Mouse (Mus musculus) layer of hippocampus, postnatal 10 days (tissue): ENCODE data around the gene Plvap. TPM values are rescaled to one million over a fixed set of nuclear protein-coding genes. Genes with fewer than 3 reads are reported as not detected.

ENCODE experiments used
- DNase-seq, 2 experiments: peaks; one replicate each; pipeline ENCODE4 v3.0.0; 2021; ENCODE audit warnings: low spot score in 2 of 2
- total RNA-seq, 2 experiments: library from RNA; stranded (reverse); gene quantifications; 2 replicates each; pipeline ENCODE4 v1.2.3; 2021

Gene Plvap
- total RNA-seq, 2 experiments from 2014 or later, result 8.1 to 9.2 TPM

- DNase-seq, result peak; percentile 80 to 87
Observed at GRCm38 (mm10) chr8:71488454-71488853, 23.1 kb downstream of the Plvap start.

- DNase-seq, result peak; percentile 72 to 81
Observed at GRCm38 (mm10) chr8:71487691-71488445, 23.7 kb downstream of the Plvap start, which contains the start of gene Gtpbp3. TSS of gene Gtpbp3 (plus strand) at chr8:71488103.

- no peak for DNase-seq
Observed at GRCm38 (mm10) chr8:71486136-71486529, 25.4 kb downstream of the Plvap start.

- peak; percentile 80 to 84 for DNase-seq
Observed at GRCm38 (mm10) chr8:71485142-71486135, 26.1 kb downstream of the Plvap start, which contains the start of gene Ano8. TSS of gene Ano8 (minus strand) at chr8:71485963.

GRCm38 (mm10) chr8:71484736-71485135, 26.8 kb downstream of the Plvap start:
- no peak for DNase-seq

- no peak for DNase-seq
Observed at GRCm38 (mm10) chr8:71483932-71484331, 27.6 kb downstream of the Plvap start.

- DNase-seq, result no peak
Observed at GRCm38 (mm10) chr8:71478943-71479342, 32.6 kb downstream of the Plvap start.

GRCm38 (mm10) chr8:71477196-71477845, 34.2 kb downstream of the Plvap start:
- peak; percentile 55 to 57 for DNase-seq

GRCm38 (mm10) chr8:71476099-71476940, 35.2 kb downstream of the Plvap start:
- peak; percentile 80 to 89 for DNase-seq

GRCm38 (mm10) chr8:71475702-71476075, 35.9 kb downstream of the Plvap start:
- peak in 1 of 2 experiments; percentile 39 for DNase-seq

- DNase-seq, result peak in 1 of 2 experiments; percentile 42
Observed at GRCm38 (mm10) chr8:71474785-71475701, 36.5 kb downstream of the Plvap start.

GRCm38 (mm10) chr8:71474344-71474743, 37.2 kb downstream of the Plvap start:
- DNase-seq, result no peak

GRCm38 (mm10) chr8:71472601-71473386, 38.8 kb downstream of the Plvap start:
- DNase-seq, result no peak

GRCm38 (mm10) chr8:71471861-71472260, 39.7 kb downstream of the Plvap start:
- no peak for DNase-seq

GRCm38 (mm10) chr8:71470913-71471255, 40.7 kb downstream of the Plvap start:
- no peak for DNase-seq

- peak in 1 of 2 experiments; percentile 13 for DNase-seq
Observed at GRCm38 (mm10) chr8:71470146-71470912, 41.2 kb downstream of the Plvap start.

- DNase-seq, result peak; percentile 62 to 74
Observed at GRCm38 (mm10) chr8:71469411-71469810, 42.1 kb downstream of the Plvap start.

- peak; percentile 95 to 96 for DNase-seq
Observed at GRCm38 (mm10) chr8:71468916-71469315, 42.6 kb downstream of the Plvap start, which contains the start of gene Dda1. TSS of gene Dda1 (plus strand) at chr8:71469199.
